Mouse (Mus musculus) C2C12 (cell line): Measurements from ENCODE around the gene Dda1.

Experiments used
- CEBPB ChIP-seq: IDR thresholded peaks from one replicate; pipeline ENCODE4 v1.6.1; 2011; ENCODE audit warnings: low read depth, mild to moderate bottlenecking, control low read depth, moderate library complexity
- CTCF ChIP-seq: IDR thresholded peaks from one replicate; pipeline ENCODE4 v1.5.1; 2011; ENCODE audit not compliant: control insufficient read depth, insufficient read depth, insufficient read length
- FOSL1 ChIP-seq: IDR thresholded peaks from one replicate; pipeline ENCODE4 v1.8.0; 2011; ENCODE audit warnings: mild to moderate bottlenecking, low read length; ENCODE audit not compliant: poor library complexity, insufficient read depth, severe bottlenecking
- MAX ChIP-seq: IDR thresholded peaks from one replicate; pipeline ENCODE4 v1.6.1; 2011; ENCODE audit warnings: mild to moderate bottlenecking, control low read depth
- MYOD1 ChIP-seq: IDR thresholded peaks from one replicate; pipeline ENCODE4 v1.6.1; 2011; ENCODE audit warnings: low read depth; ENCODE audit not compliant: control insufficient read depth, insufficient read length
- MYOG ChIP-seq: IDR thresholded peaks from one replicate; pipeline ENCODE4 v1.6.1; 2011; ENCODE audit not compliant: control insufficient read depth, insufficient read length; ENCODE audit errors: extremely low read depth
- USF1 ChIP-seq: IDR thresholded peaks from one replicate; pipeline ENCODE4 v1.6.1; 2011; ENCODE audit warnings: low read depth, mild to moderate bottlenecking, control low read depth, moderate library complexity

DNA sequence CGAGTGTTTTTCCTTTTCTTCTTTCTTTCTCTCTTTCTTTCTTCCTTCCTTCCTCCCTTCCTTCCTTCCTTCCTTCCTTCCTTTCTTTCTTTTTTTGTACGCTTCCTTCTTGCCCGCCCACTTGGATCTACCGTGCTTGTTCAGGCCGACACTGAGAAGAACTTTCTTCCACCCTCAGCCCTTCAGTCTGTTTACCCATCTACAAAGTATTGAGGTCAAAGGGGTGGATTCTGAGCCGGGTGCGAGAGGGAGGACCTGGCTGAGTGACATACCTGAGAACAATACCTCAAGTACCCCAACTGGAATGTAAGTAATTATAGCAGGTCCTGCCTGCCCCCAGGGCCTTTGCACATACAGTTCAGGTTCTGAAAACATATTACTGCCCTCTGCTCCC lies 17.1 kb downstream of the Dda1 start:
- TF ChIP-seq CTCF (no peak), USF1 (no peak), MAX (no peak), FOSL1 (no peak), CEBPB (no peak), MYOD1 (no peak), MYOG (no peak)
